Mouse (Mus musculus) left cerebral cortex, adult 9 months (tissue): ENCODE data around the gene Siah1a.
A peak's percentile ranks its signal among the peaks of the same experiment; 100 is the strongest.

Source experiments
- DNase-seq, 2 experiments: peaks; one replicate each; pipeline ENCODE4 v3.0.0; 2022; ENCODE audit warnings: low spot score in 2 of 2

The Siah1a gene

DNA sequence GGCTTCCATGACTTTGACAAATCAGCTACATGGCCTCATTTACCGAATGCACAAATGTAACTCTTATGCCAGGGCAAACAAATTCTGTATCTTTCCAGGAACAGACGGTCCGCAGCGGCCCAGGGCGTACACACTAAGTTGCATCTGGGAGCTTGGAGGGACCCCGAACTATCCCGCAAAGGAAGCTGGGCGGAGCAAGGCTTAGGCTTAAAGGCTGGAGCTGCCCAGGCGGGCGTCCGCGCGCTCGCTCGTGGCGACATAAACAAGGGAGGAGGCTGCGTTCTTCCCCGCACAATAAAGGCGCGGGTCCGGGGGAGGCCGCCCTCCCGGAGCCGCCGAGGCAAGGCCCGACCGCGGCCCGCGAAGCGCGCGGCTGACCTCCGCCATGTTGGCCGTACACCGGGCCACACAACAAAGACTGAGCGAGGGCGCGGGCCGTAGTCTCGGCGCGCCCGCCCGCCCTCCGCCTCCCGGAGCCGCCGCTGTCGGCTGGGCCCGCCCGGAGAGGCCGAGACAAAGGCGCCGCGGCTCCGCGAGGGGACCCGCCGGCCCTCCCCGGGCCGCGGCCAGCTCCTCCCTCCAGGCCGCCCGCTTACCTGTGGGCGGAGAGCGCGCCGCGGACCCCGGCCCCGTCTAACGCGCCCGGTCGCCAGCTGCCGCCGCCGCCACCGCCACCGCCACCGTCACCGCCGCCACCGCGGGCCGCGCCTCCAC lies at the start of gene Siah1a, which contains the start of gene Gm10638:
TSS of gene Siah1a (minus strand) at position 714 of the 714 bp plus-strand sequence.
TSS of gene Gm10638 (plus strand) at position 479 of the 714 bp plus-strand sequence.
- DNase-seq, result peak in 1 of 2 experiments; percentile 61

DNA sequence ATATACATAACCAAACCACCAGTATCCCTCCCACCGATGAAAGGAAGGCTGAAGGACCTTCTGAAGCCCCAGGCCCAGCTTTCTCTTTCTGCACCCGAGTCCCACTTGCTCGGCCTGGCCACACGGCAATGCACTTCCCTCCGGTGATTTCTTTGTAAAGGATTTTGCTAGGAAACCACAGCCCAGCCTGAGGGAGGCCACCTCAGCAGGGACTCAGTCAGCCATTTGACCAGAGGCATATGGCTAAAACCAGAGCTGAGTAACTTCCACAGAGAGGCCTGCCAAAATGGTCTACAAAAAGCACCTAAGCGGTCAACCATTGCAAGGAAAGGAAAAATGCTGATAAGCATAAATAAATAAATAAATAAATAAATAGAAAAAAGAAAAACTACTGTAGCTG lies 49.0 kb upstream of the Siah1a start:
- DNase-seq, result no peak

DNA sequence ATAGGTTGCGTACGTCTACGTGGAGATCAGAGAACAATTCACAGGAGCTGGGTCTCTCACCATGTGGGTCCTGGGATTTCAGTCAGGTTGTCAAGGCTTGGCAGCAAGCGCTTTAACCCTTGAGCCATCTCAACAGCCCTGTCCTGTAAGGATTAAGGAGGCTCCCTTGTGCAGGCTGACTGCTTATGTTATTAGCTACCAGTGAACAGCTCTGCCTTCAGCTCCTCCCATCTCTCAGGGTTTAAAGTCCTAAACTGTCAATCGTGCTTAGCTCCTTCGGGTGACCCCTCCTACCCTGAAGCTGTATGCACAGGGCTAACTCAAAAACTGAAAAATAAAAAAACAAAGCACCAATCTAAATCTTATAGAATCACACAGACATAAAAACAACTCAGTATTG lies 45.8 kb upstream of the Siah1a start:
- DNase-seq, result no peak

DNA sequence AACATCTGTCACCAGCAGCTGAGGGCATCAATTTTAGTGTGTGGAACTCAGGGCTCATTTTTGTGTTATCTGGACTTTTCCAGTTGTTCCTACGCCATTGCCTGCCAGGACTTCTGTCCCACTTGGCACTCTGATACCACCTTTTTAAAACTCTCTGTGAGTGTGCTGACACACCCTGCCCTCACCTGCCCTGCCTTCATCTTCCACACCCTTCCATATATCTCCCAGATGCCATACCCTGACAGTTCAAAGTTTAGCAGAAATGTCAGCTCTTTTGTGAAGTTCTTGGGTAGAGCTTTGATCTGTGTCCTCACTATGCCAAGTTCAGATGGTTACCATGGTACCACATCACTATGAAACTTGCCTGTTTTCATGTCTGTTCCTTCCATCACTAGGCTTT lies 43.8 kb upstream of the Siah1a start:
- DNase-seq, result no peak

DNA sequence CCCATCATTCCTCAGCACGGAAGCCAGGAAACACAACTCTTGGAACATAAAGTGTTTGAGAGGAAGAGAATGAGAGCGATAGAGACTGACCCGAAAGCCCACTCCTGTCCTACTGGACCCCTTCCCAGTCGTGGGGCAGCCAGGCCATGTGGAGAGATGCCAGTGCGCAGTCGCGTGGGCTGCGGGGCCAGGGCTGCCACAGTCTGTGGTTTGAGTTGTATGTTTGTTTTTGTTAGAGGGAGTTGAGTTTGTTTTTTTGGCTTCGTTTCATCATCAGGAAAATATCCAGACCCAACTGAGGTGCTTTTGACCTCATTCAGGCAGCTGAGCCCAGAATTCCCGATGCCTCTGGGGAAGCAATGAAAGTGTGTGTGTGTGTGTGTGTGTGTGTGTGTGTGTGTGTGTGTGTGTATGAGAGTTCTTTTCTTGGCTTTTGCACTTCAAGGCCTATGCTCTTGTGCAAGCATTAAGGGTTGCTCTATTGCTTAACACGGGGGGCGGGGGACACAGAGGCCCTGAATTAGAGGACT lies 42.2 kb upstream of the Siah1a start:
- no peak for DNase-seq

DNA sequence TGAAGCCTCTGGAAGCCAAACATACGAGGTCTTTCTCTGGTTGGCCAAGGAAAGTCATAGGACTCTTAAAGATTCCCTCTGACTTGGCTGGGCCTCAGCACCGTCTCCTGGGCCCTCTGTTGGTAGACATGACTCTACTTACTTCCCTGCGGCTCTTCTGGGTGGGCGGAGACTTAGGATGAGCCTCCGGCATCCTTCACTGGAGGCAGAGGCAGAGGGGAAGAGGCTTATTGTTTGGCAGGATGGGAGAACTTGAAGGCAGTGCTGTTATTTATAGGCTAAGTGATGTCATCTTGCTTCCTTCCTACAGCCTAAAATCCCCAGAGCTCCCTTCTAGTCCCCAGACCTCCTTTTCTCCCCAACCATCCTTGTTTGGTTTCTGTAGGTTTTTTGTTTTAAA lies 40.8 kb upstream of the Siah1a start:
- no peak for DNase-seq

DNA sequence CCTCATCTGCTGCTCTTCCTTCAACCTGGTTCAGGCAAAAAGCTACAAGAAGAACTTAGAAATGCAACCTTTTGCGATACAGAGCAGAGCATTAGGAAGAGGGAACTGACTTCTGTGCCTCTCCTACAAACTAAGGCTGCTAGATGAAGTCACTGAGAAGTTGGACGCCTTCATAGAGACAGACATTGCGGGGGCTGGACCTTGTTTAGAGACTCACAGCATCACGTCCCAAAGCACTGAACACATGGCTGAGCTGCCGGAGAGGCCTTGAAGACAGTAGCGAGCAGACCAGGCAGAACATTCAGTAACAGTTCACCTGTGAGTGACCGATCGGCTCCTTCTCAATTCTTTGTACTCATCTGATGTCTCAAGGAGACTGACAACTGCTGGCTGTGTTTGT lies 35.4 kb upstream of the Siah1a start:
- no peak for DNase-seq

DNA sequence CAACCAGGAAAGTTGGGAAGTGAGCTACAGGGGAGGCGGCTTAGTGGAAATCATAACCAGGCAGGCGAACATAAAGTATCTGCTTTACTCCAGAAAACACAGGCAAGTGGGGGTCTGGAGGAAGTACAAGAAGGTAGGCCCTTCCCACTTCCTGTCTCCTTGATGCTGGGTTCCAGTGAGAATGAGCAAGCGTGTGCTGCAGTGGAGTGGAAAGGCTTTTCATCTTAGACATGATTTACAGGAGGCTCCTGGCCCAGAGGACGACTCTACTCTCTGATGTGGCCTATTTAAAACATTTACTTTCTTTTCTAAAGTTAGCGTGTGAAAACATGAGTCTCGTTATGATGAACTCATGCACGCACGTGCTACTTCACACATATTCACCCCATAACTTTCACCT lies 33.5 kb upstream of the Siah1a start:
- no peak for DNase-seq

DNA sequence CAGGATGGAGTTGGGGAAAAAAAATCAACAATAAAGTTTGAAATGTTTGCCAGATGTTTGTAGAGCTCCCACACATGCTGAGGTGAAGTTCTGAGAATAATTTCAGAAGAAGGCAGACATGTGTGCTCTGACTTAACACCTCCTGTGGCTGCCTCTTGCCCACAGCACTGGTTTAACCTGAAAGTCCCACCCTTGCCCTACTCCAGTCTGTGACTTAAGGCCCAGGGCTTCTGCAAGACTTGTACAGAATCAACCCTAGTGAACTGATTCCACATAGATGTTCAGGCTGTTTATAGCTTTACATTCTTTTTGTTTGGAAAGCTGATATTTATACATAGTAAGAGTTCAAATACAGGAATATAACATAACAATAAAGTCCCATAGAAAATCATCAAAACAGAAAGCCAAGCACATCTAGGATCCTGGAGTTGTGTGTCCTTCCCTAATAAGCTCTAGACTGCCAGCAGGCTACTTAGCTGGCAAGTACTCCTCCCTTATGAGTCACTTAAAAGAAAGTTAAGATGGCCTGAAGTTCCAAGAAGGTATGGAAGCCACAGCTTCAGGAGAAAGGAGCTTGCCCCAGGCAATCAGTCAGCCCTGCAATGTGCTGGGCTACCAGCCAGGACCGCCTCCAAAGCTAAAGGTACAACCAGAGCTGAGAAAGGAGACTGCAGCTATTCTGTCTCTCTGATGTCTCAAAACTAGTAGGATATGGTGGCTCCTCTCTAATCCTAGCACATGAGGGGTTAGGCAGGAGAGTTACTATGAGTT lies 24.4 kb upstream of the Siah1a start:
- no peak for DNase-seq

DNA sequence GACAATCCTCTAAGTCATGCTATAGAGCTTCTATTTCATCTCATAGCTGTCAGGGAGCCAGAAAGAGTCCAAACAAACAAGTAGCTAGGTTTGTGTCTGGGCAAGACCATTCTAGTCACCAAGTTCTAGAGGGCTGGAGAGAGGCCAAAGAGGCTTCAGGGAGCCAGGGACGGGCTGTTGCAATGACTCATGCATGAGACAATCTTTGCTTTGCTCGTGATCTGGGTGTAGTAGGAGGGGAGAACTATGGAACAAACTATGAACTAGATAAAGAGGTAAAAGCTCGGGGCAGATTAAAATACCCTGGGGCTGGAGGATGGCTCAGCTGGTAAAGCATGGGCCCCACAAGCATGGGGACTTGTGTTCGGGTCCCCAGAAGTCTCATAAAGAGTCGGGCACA lies 22.8 kb upstream of the Siah1a start:
- peak in 1 of 2 experiments; percentile 59 for DNase-seq

DNA sequence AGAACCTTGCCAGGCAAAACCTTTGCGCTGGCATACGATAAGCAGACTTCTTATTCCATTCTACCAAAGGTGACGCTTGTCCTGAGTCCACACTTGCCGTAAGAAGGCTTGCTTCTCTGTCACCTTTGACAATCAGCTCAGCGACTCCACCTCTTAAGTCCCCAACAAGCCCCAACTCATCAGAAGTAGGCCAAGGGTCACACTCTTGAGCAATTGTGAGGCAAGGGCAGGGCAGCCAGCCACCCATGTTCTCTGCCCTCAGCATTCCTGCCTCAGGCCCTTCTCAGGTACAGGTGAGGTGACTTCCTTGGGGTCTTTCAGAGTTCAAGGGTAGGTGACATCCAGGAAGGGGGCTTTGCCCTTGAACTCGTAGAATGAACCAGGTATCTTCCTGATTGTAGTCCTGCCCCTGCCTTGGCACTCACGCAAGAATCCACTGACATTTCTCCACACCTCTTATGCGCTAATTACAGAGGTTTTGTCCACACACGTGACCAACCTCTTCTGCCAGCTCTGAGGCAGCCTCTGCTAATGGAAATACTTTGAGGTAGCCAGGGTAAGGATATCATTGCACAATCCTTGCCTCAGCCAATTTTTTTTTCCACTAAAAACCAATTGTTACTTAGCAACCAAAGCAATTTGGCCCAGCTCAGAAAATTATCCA lies 20.9 kb upstream of the Siah1a start:
- DNase-seq, result no peak

DNA sequence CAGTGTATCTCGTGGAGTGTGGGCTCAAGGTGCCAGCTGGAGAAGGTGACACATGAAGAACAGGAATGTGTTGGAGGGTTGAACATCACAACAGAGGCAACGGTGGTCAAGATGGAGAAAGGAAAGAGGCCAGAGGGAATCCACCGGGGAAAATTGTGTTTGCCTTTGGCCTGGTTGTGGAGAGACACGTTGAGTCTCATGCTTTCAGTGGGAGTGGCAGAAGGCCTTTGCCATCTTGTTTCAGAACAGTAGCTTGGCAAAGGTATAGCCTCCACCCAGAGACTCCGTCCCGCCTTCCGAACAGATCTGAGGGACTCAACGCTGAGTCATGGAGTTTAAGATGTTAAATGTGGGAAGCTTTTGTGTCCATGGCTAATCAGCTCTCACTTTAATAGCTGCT lies 19.9 kb upstream of the Siah1a start:
- no peak for DNase-seq

DNA sequence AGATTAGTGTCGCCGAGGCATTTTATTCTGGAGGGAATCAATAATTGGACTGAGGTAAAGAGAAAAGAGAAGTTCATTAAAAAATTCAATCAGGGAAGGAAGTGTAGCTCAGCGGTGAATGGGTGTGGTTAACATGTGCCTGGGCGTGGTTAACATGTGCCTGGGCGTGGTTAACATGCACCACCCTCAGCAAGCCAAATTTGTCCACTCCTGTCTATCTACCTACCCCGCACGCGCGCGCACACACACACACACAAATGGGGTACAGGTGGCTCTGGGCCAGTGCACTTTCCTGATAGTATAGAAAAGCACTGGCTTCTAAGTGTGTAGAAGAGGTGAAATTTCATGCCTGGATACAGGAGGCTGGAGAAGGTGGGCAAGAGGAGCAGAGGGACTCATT lies 19.4 kb upstream of the Siah1a start:
- DNase-seq, result no peak

DNA sequence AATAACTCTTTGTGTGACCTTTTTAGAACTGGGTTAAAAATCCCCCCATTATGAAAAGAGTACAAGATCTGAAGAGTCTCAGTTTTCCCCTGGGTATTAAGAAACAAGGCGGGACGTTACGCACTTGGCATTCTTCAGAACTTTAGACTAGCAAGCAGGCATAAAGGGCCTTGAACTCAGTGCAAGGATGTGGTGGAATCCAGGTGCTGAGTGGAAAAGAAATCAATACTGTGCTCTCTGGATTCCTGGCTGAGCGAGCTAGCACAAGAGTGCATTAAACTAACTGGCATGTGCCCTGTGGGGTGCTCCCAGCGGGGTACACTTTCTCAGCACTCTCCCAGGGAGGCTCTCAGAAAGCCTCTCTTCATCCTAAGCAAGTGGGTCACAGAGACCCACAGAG lies 17.1 kb upstream of the Siah1a start:
- no peak for DNase-seq

DNA sequence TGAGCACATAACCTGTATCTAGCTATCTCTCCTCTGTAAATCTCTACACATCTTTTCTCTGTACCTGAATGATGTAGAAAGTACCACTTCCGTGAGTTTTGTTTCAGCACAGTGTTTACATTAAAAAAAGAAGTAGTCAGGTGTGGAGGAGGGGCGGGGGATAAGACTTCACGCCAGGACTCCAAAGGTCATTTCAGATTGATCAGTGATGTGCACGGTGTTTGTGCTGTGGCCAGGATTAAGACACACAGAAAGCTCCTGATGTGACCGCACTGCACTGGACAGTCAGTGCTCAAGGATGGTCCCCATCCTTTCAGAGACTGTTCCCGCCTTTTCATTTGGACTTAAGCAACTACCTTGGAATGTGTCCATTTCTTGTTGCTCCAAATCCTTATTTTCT lies 15.0 kb upstream of the Siah1a start:
- no peak for DNase-seq

DNA sequence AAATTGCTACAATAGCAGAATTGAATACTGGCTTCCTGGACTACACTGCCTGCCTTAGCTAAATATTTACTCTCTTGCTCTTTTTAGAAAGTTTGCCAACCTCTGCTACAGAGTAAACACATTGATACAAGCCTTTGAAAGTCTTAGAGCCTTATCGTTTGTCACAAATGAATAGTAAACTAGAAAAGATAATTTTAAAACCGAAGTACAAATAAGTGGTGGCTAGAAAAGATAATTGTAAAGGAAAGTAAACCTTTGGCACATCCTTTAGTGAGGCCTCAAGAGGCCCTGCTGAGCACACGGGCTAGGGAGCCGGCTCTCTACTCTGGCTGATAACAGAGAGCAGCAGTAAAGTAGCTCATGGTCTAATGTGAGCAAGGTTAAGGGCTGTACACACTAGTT lies 13.4 kb upstream of the Siah1a start:
- DNase-seq, result no peak

DNA sequence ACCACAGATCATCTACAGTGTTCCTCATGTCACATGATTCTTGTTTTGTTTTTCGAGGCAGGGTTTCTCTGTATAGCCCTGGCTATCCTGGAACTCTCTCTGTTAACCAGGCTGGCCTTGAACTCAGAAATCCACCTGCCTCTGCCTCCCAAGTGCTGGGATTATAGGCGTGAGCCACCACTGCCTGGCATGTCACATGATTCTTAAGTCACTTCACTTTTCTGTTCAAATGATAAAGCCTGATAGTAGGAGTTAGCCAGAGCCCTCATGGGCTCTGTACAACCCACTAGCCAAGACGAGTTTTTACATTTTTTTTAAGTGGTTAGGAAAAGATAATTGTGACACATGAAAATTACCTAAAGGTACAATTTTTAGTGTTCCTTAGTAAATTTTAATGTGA lies 12.9 kb upstream of the Siah1a start:
- no peak for DNase-seq

DNA sequence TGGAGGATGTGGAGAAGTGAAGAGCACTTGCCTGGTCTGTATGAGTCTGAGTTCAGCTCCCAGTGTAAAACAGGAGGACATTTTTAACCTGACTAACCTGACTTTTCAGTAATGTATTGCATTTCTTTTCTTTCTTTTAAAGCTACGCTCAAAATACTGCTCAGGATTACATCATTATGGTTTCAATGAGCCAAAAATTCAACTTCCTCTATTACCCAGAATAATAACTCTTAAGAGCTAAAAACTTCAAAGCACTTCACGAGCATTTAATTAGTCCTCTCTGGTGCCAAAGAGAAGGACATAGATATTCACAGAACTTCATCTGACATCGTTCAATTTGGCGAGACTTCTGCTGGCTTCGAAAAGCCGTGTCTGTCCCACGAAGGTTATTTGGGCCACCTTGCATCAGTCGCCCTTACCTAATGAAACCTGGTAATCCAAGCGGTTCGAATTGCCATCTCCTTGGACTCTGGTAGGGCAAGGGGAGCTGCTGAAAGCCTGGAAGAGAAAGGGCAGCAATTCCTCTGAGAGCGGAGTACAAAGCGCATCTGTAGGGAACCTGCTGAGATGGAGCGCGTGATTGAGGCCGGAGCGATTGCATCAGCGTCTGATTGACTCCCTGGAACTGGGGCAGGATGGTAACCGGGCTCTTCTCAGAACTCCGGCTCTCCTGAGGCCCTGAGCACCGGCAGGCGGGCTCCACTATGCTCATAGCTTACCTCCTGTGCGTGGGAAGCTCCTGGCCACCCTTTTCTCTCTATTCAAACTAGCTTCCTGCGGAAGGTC lies 11.4 kb upstream of the Siah1a start:
- DNase-seq, result peak in 1 of 2 experiments; percentile 55

DNA sequence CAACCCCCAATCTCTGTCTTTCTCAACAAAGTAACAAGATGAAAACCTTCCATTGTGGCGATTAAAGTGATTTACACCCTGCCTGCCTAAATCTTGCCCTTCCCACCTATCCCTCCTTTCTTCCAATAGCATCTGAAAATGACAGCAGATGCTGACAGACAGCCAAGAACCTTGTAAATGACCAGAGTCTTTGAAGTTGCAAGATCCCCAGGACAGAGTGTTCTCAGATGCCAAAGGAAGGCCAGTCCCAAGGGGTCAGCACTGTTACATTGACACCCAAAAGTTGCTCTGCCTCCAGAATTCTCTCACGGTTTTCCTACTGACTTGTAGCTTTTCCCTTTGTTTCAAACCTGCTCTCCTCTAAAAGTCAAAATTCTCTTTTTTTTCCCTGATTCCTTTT lies 4.1 kb upstream of the Siah1a start:
- DNase-seq, result no peak

DNA sequence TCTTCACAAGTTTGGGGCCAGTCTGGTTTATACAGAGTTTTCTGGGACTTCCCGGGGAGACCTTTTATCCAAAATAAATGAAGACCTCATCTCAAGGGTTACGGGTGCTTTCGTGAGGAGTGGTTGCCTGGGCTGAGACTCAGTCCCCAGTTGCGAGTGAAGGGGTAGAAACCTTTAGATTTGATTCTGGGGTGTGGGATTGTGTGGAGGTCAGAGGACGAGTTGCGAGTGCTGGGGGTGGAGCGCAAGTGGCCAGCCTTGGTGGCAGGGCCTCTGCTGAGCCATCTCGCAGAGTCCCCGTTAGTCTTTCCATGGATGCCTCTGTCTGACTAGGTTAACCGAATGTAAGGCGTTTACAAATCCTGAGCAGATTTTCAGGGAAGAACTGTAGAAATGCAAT lies 777 bp upstream of the Siah1a start:
- no peak for DNase-seq

DNA sequence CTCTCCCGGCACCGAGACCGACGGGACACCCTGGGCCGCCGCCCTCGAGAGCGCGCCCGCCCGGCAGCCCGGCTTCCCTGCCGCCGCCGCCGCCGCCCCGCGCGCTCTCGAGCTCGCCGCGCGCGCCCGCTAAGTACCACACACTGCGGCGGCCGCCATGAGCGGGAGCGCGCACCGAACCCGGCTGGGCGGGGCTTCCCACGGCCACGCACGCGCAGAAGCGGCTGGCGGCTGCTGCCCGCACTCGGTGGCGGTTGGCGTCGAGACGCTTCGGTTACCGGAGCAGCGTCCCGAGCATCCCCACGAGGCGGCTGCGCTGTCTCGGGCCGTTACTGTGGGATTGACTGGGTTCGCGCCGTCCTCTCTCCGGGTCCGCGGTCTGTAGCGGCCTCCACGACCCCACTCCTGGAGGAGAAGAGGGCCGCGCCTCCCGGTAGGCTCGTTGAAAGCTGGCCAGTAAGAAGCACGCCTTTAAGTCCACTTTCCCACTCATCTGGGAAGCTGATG lies 254 bp upstream of the Siah1a start:
- peak; percentile 64 to 92 for DNase-seq
